Comparison of ENCODE assay signal across 17 mouse cellular contexts in the genomic region with DNA sequence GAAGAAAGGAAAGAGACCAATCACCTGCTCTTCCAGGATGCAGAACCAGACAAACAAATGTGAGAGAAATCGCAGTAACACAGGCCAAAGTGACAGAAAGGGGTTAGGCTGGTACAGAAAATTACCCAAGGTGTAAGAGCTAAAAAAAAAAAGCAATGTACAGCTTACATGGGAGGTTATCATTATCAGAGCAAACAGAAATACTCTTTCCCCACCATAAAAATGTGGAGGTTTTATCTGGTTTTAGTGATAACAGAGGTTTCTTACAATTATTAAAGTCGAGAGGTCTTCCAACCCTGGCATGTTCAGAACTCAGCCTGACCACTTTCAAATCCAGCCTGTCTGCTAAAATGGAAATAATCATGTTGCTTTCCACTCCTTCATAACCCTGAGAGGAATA. TPM values are rescaled to one million over a fixed set of nuclear protein-coding genes. Genes with fewer than 3 reads are reported as not detected.
"Had no signal": no experiment of that assay in that cellular context is flagged by ENCODE, and none has a peak within 500 bp of the region (broad histone marks: within the 10 kb centered on the region; RNA-seq: fewer than 3 reads in every experiment).

No protein-coding gene starts in this region.

- H3K27ac ChIP-seq: kidney, embryonic 15.5 days; limb, embryonic 10.5 days; limb, embryonic 13.5 days; liver, embryonic 12.5 days; macrophage had no signal

- H3K4me1 ChIP-seq: kidney, embryonic 15.5 days; limb, embryonic 10.5 days; limb, embryonic 13.5 days had no signal

- DNase-seq: kidney, adult 8-10 months; kidney, postnatal 10 days; kidney, postnatal 36 days; layer of hippocampus, adult 9-11 months; liver; lung, embryonic 14.5 days; midbrain, embryonic 14.5 days; thymus, adult 18-20 months; thymus, postnatal 36 days had no signal

- H3K4me2 ChIP-seq: kidney, embryonic 15.5 days; limb, embryonic 13.5 days; liver, embryonic 12.5 days; lung, embryonic 14.5 days; midbrain, embryonic 11.5 days had no signal

- ATAC-seq: liver, embryonic 12.5 days; lung, postnatal 0 days had no signal

- H3K9me3 ChIP-seq: kidney, embryonic 15.5 days; limb, embryonic 10.5 days; limb, embryonic 13.5 days; liver, embryonic 12.5 days; megakaryocyte, embryonic 14.5 days had no signal

- H3K27me3 ChIP-seq: kidney, embryonic 15.5 days; limb, embryonic 13.5 days; liver, embryonic 12.5 days; megakaryocyte, embryonic 14.5 days had no signal

- H3K4me3 ChIP-seq: kidney, embryonic 15.5 days; limb, embryonic 10.5 days; limb, embryonic 13.5 days; liver, embryonic 12.5 days; megakaryocyte, embryonic 14.5 days had no signal

- H3K9ac ChIP-seq: kidney, embryonic 15.5 days; limb, embryonic 13.5 days; liver, embryonic 12.5 days; lung, embryonic 14.5 days had no signal

RNA-seq across cellular contexts. Expression of a gene that starts 40.4 kb away (rescaled TPM):
- polyA plus RNA-seq: macrophage had no signal
